Mouse (Mus musculus) R1 (cell line): ENCODE data around the gene Bbs12.

ENCODE experiments used
- DNase-seq: peaks from one replicate; pipeline ENCODE4 v3.0.0-alpha.2; 2018; ENCODE audit warnings: low read depth, low spot score

Gene Bbs12

DNA sequence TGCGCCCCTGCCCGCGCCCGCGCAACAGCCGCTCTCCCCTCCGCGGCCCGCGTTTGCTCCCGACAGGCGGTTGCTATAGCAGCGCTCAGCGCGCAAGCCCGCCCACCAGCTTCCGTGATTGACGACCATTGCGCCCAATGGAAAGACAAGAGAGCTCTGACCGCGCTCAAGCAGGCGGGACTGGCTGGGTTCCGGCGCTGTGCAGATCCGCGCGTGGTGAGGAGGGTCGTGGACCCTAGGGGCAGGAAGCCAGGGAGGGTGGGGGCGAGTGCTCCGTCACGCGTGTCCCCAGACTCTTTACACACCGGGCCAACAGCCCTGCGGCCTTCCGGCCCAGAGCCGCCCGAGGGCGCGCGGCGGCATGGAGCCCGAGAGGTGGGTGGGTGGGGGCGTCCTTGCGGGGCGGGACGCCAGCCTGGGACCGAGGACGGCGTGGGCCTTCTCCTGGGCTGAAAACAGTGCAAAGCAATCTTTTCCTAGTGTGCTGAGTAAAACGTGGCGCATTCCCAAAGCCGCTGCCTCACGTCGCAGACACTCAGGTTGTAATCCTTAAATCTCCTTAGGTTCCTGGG, at the start of gene Bbs12, which contains the start of gene Cetn4:
Gene Bbs12, plus strand, starts transcription at position 185 of the 572 bp plus-strand sequence.
Gene Cetn4, minus strand, starts transcription at position 339 of the 572 bp plus-strand sequence.
- DNase-seq, result peak; percentile 94

DNA sequence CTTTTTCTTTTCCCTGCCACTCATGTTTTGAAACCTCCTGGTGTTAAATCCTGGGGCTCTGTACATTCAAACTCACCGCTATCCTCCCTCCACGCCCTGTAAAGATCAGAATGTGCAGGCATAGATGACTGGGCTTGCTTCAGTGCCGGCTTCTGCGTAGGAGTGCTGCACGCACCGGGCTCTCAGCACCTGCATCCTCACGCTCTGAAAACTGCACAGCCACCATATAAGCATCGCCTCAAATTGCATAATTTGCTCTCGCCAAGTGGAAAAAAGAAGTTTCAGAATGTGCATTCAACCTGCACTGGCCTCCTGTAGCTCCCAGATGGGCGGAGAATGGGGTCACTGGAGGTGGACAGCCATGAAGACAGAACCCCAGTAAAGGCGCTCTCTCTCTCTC, 44.0 kb upstream of the Bbs12 start:
- DNase-seq, result no peak

DNA sequence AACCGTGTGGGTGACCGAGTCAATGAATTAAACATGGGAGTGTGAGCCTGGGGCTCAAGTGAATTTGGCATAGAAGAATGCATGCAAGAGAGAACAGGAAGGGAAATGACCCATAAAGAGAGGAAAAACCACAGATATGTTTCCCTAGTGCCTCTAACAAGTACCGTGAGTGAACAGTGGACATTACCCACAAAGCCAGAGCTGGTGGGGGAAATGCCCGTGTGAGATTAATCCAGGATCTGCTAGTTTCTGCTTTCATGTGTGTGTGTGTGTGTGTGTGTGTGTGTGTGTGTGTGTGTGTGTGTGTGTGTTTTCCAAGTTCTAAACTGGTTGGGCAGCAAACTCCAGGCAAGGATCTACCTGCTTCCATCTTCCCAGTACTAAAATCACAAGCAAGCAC, 42.4 kb upstream of the Bbs12 start:
- no peak for DNase-seq

DNA sequence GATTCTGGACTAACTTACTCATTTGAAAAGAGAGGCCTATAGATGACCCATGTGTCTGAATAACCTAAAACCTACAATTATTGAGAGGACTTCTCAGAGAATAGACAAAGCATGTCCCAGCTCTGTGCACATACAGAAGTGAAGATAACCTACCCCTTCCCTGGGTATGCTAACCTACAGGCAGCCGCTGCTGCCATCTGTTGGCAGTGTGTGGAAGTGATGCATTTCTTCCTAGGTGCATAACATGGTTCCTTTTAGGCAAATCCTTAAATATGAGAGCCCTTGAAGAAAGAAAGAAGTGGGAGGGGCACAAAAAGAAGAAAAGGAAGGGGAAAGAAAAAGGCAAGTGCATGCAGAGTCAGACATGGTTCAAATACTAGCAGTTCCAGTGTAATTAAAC, 41.1 kb upstream of the Bbs12 start:
- DNase-seq, result peak; percentile 46

DNA sequence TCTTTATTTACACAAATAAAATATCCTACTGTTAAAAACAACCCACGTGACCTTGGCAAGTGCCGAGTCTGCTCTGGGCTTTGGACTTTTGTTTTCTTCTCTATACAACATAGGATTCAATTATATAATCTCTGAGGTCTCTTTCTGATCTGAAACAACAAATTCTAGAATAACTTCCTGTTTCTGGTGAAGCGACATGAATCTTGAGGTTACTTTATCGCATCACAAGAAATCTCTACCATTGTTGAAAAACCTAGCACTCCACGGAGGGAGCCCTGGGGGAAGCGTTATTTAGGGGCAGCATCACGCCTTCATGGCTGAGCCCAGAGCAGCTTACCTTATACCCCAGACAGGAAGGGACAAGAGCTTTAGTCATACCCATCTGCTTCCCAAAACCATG, 39.3 kb upstream of the Bbs12 start:
- DNase-seq, result no peak

DNA sequence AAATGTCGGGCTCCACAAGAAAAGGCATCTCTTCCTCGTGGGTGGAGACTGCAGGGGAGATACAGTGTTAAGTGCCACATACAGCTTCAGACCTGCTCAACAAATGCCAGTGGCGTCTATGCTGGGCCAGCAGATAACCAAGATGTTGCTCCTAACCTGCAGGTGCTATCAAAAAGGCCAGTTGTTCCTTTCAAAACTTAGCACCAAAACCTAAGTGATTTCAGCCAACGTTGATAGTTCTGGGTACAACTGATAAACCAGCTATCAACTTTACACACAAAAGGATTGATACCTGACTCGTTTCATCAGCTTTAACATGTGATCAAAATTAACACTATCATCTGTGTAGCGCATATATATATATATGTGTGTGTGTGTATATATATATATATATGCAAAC, 37.7 kb upstream of the Bbs12 start:
- DNase-seq, result no peak

DNA sequence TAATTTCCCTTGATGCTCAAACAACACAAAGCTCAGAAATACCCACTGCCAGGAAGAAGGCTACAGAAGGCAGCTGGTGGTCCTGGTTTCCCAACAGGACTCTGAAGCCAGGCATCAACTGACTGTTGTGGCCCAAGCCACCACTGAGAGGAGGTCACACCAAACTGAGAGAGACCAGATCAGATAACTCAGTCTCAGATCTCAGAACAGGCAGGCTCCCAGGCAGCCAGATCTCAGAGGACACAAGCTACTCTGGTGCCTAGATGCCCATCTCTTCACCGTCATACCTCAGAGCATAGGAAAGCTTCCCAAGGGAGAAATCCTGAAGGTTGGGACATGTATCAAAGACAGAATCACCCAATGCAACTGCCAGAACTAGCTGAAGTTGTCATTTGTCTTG, 32.1 kb upstream of the Bbs12 start:
- DNase-seq, result no peak

DNA sequence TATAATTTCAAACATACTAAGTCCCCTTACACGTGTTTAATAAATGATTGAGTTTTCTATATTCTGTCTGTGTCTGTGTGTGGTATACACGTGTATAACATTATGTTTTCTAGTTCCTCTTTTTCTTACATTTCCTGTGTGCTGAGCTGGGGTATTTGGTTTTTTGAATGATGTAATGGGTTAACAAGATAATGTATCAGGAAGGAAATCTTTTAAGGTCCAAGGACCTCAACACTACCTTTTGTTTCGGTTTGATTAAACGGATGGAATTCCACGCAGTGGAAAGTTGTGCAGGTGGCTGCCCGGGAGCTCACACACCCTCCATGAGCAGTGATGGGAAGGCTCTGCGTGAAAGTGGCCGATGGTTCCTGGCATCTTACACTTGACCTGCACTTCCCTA, 31.5 kb upstream of the Bbs12 start:
- no peak for DNase-seq

DNA sequence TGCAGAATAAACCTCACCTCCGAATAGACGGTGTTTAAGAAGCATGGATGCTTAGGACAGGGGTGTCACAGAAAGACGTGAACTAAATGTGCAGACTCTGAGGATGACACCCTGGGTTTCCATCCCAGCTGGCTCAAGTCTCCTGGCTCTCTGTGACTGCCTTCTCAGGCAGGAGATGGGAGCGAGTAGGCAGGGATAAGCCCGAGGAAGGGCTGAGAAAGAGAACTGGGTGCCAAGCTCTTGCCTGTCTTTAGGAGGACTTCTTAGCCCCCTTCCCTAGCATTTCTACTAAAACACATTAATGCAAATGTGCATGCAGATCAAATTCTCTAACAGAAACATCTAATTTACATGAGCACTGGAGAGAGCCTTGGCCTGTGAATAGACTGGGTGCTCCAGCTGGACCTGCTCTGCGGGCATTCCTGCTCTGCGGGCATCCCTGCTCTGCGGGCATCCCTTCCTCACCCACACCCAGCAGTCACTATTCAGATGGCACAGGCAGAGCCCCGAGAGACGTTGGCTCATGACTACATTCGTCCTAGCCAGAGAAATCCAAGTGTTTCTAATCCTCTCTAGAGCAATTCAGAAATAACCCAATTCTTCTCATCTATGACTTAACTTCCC, 29.9 kb upstream of the Bbs12 start:
- DNase-seq, result no peak

DNA sequence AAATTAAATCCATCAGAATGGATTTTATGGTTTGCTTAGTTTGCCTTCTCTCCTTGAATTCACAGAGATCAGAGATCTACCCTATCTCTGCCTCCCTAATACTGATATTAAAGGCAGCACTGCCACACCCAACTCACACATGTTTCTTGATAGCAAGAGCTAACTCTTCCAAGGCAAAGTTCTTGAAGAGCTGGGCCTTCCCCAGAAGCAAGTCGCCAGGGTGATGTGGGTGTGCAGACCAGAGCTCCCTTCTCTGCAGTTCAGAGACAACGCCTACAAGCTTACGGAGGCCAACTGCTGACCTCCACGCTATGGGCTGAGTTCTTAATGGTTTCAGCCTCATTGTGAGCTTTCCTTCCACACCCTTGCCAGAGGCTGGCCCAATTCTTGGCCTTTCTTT, 29.1 kb upstream of the Bbs12 start:
- no peak for DNase-seq

DNA sequence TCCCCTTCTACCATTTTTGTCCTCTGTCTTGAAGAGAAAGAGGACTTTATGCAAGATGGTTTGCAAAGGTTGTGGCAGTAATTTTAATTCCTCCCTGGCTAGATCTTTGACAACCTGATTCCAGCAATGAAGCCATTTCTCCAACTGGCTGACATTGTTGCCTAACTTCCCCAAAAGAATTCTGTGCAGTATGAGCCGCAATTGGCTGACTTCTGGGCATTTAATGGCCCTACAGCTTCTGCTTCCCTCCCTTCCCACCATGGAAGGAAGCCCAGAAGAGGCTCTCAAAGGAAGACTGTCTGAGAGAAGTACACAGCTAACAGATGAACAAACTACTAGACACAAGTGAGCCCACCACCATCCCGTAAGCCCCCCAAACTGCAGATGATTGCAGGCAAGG, 23.1 kb upstream of the Bbs12 start:
- no peak for DNase-seq

DNA sequence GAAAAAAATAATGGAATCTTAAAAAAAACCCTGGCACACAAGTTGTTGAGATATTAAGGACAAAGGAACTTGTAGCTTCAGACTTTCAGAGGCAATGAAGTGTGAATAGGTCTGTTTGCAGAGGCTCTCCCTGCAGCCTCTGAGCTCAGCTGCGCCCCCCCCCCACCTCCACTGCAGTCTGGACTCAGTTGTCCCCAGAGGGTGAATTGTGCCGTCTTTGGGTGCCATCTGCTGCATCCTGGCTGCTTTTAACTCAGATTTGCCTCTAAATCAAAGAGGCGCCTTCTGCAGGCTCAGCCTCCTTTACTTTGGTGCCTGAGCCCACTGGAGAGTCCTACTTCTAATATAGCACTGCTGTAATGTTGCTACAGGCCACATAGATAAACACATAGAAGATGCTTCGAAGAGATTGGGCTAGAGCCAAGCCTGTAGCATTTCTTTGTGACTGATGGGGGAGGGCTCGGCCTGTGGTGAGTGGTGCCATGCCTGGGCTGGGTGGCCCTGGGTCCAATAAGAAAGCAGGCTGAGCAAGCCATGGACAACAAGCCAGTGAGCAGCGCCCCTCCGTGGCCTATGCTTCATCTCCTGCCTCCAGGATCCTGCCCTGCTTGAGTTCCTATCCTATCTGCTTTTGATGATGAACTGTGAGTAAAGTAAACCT, 21.3 kb upstream of the Bbs12 start:
- DNase-seq, result no peak

DNA sequence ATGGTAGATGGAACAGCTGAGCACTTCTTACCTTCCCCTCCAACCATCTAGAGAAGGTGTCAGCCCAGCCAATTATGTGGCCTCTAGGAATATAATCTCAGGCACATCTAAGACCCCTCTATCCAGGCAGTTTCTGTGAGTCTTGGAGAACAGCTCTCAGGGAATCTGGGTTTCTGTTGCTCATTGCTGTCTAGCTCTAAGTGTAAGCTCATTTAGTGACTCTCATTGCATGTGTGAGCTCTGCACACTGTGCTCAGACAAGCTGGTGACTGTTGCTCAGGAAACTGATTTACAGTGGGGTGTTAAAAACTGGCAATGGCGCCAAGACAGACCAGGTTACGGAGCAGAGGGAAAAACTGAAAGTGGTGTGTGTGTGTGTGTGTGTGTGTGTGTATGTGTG, 20.4 kb upstream of the Bbs12 start:
- no peak for DNase-seq

DNA sequence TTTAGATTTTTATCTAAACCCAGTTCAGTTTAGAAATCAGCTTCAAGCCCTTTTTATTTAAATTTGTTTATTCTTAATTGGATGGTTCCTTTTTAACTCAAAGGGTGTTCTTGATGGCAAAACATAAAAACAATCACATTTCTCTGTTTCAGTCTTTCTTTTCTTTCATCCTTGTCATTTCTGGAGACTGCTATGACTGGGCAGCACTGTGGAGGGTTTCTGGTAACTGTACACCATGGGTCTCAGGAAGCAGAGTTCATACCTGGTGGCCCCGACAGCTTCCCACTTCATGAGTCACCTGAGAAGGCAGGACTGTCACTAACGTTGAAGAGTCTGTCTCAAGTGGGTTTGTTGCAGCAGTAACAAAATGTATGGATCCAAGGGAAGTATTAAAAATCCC, 19.7 kb upstream of the Bbs12 start:
- DNase-seq, result no peak

DNA sequence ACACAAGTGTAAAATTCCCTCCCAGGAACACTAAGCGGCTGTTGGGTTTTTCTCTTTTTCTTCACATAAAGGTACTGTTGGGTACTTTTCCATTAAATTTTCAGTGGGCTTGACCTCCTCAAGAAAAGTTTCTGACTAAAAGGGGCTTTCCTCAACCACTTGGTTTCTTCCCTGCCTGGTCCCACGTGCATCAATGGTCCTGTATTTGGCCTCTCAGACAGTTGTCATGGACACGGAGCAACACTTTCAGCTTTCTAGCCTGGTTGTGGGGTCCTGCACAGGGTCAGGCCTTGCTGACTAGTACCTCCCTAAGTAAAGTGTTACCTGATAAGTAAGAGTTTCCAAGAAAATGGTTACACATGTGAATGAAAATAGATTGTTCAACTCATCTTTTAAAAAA, 12.9 kb upstream of the Bbs12 start:
- DNase-seq, result no peak

DNA sequence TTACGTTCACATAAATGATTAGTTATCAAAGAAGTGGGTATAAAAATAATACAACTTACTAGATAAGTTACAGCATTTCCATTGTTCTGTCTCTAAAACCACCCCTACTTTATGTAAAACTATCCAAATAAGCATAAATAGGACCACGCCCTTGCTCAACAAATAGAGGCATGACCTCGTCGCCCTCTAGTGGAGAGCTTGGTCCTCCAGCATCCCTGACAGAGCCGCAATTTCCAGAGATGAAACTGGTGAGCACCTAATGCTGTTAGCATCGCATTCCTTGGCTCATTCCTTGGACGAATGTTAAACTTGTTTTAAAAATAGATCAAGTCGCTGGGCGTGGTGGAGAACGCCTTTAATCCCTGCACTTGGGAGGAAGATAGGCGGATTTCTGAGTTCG, 9.7 kb upstream of the Bbs12 start:
- peak; percentile 86 for DNase-seq

DNA sequence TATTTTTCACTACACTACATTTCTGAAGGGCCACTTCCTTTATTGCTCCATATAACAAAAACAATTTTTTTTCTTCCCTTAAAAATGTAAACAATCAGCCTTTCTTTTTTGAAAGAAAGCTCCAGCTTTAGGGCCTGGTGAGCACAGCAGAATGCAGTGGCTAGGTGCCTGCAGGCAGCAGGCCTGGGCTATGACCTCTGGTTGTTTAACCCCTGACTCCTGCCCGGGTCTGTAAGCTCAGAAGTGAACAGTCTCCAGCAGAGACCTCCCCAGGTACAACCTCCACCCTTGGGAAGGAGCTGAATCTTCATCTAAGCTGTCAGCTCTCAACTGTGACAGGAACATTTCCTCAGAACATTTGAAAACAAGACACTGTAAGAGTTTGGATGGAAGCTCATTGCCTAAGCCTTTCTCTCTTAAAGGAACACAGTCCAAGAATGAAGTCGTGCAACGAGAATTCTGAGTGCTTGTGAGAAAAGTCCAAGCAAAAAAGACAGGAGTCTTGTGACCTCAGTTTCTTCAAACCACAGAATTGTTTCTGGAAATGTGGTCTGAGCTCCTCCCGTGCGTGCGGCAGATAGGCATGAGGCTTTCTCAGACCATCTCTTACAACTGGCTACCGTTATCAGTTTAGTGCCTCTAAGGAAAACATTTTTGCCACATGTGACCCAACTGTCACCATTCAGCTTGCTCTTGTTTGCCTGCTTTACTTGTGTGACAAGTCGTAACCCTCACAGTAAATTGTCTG, 8.8 kb upstream of the Bbs12 start:
- no peak for DNase-seq

DNA sequence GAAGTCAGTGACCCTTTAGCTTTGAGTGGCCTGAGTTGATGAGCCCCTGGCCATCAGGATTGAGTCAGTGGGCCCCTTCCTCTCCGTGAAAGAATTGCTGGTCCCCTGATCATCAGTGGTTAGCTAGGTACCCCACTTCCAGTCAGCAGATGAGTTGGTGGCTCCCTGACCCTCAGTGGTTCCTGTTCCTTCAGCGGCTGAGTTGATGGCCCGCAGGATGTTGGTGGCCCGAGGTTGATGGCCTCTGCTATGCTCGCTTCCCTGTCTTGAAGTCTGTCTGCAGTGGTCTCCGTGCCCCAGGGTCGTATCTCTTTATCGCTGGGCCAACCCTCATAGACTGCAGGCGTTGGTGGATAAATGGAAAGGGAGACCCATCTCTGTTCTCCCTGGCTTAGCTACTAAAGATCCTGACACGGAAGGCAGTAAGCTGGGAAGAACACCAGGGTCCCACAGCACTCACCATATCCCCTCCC, 421 bp upstream of the Bbs12 start:
- no peak for DNase-seq

DNA sequence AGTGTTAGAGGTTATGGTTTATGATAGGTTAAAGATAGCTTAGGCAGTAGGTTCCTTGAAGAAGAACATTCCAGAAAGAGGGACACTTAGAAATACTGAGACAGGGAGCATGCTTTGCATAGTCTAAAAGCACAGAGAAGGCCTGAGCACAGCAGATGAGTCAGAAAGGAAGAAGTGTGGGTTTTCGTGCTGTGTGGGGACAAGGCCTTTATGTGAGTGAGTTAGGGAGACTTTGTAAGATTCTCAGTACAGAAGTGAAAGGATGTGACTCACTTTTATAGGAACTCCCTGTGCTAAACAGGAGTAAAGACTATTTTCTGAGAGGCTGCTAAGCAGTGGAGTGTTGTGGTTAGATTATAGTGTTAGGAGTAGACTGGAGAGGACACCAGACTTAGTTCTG, 1.0 kb downstream of the Bbs12 start:
- peak; percentile 11 for DNase-seq

DNA sequence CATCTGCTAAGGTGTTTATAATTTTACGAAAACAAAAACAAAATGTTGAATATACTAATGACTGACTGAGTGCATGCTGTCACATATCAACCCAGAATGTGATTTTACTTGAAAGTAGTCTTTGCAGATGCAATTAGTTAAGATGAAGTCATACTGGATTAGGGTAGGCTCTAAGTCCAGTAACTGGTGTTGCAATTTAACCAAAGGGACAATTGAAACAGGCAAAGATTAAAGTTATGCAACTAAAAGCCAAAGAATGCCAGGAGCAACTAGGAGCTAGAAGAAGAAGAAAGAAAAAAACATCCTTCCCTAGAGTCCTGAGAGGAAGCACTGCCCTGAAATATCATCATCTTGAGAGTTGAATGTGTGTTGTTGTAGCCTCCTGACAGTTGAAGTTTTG, 3.9 kb downstream of the Bbs12 start:
- no peak for DNase-seq

DNA sequence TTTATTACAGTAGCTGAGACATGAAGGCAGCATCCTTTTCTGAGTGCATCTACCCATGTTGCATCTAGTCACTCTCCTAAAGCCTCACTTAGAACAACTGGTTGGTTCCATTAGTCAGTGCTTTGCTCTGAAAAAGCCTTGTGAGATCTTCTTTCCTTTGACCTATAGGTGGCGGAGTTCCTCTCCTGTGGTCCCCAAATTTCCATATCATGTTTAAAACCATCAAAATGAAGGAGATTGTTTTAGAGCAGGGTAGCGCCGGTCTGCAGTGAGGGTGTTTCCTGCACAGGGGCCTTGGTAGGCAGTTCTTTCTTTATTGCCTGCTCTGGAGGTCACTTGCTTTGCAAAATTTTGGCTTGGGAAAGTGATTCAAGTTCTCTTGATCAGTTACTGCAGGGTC, 12.0 kb downstream of the Bbs12 start:
- DNase-seq, result no peak

DNA sequence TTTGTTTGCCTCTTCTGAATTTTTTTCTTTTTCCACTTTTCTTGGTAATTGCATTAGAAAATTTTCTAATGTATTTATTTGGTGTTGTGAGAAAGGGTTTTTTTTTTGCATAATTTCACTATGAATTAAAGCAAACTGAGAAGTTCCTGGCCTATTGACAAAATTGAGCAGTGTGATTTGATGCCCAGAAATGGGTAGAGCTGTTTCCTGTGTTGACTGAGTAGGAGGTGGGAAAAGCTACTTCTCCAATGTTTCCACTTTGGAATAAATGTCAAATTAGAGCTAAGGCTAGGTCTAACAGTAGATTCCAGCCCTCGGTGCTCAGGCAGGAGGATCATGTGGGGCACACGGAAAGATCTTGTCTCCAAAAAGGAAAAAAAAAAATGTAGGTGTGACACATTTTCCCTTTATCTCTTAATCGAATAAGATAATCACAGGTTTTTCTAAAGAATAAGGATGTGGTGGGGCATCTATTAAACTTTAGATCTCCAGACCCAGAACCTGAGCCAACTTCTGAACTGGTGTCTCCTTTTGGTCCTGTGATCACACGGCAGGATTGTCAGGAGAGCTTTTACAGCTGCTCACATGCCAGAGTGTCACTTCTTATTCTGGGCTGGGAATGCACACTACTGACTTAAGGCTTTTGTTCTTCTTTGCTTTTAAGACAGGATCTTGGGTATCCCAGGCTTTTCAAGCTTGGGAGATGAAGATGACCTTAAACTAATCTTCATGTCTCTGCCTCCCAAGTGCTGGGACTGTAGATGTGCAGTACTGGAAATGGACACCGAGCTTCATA, 13.2 kb downstream of the Bbs12 start:
- no peak for DNase-seq
